Mouse (Mus musculus): ENCODE data around the gene Ryr1. TPM values are rescaled to one million over a fixed set of nuclear protein-coding genes. Genes with fewer than 3 reads are reported as not detected.
A peak's percentile ranks its signal among the peaks of the same experiment; 100 is the strongest.

The Ryr1 gene
- polyA plus RNA-seq, 1 experiment = 0.08 TPM

GRCm38 (mm10) chr7:29026811-29027210 is 98.2 kb downstream of the Ryr1 start:
- no peaks in the 10 kb centered on the region for H3K4me1 ChIP-seq (ENCODE audit: control insufficient read depth, insufficient read depth, low read length)
- no peak overlapping the region for H3K4me3 ChIP-seq (ENCODE audit: insufficient read depth, low read length)
- H3K27ac ChIP-seq (ENCODE audit: insufficient read depth, low read depth, low read length) = no peak overlapping the region
- TF ChIP-seq CTCF (IDR thresholded peaks at IDR 0.05; ENCODE audit: low read depth, low read length) (no peak), POLR2A (IDR thresholded peaks at IDR 0.05; ENCODE audit: borderline replicate concordance, low read depth, low read length) (no peak)

DNA sequence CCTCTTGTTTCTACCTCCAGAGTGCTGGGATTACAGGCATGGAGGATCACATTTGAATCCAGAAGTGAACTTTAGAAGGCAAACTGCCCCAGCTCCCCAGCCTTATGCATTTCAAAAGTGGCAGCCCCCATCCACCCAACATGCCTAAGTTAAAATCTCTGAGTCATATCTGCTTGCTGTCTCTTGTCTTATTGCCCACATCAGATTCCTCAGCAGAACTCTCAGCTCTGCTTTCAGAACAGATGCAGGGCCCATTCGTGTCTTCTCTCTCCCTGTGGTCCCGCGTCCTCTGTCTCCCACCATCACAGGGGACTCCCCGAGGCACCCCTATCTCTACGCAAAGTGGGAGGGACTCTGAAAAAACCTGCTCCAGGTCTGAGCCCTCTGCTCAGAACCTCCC is 98.8 kb downstream of the Ryr1 start:
- no peak overlapping the region for H3K4me3 ChIP-seq (ENCODE audit: insufficient read depth, low read length)
- H3K27ac ChIP-seq (ENCODE audit: insufficient read depth, low read depth, low read length) = no peak overlapping the region
- TF ChIP-seq POLR2A (IDR thresholded peaks at IDR 0.05; ENCODE audit: borderline replicate concordance, low read depth, low read length) (no peak), CTCF (IDR thresholded peaks at IDR 0.05; ENCODE audit: low read depth, low read length) (no peak)
- H3K4me1 ChIP-seq (ENCODE audit: control insufficient read depth, insufficient read depth, low read length) = no peaks in the 10 kb centered on the region

- Histone ChIP-seq H3K4me1 (ENCODE audit: control insufficient read depth, insufficient read depth, low read length) (no peaks in the 10 kb centered on the region), H3K4me3 (ENCODE audit: insufficient read depth, low read length) (no peak overlapping the region), H3K27ac (ENCODE audit: insufficient read depth, low read depth, low read length) (no peak overlapping the region)
- TF ChIP-seq CTCF (IDR thresholded peaks at IDR 0.05; ENCODE audit: low read depth, low read length) (no peak), POLR2A (IDR thresholded peaks at IDR 0.05; ENCODE audit: borderline replicate concordance, low read depth, low read length) (no peak)
Measured at GRCm38 (mm10) chr7:29025566-29025965, 99.4 kb downstream of the Ryr1 start.

DNA sequence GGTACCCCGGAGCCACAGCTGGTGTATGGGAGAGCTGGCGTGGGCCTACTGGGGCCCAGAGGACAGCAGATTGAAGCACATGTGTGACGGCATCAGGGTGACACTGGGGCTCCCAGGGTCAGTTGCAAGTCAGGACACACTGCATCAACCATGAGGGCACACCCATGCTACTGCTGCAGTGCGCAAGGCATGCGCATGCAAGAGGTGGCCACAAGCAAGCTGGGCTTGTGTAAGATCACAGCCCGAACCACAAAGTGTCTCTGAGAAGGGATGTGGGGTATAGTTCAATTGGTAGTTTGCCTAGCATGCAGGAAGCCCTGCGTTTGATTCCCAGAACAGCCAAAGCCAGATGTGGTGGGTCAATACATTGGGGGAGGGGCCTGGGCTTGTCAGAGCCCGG is 101.5 kb downstream of the Ryr1 start:
- H3K27ac ChIP-seq (ENCODE audit: insufficient read depth, low read depth, low read length) = no peak overlapping the region
- no peak overlapping the region for H3K4me3 ChIP-seq (ENCODE audit: insufficient read depth, low read length)
- TF ChIP-seq CTCF (IDR thresholded peaks at IDR 0.05; ENCODE audit: low read depth, low read length) (no peak), POLR2A (IDR thresholded peaks at IDR 0.05; ENCODE audit: borderline replicate concordance, low read depth, low read length) (no peak)
- peaks cover 2% of the 10 kb centered on the region; the same call in 1 of the 2 replicates for H3K4me1 ChIP-seq (ENCODE audit: control insufficient read depth, insufficient read depth, low read length)

DNA sequence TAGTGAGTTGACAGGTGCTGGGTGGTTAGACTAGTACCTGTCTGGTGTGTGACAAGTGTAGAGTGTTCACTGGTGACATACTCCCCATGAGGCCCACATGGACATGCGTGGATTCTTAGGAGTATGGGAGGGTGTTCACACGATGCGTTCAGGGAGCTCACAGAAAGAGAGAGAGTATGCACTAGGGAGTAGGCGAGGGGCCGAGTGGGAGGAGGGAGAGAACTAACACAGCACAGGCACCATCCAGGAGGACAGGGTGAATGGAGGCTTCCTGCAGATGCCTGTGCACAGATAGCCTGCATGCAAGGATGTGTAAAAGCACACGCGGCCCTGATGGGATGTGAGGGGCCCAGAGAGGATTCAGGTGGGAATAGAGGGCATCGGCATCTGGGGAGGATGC is 102.5 kb downstream of the Ryr1 start:
- Histone ChIP-seq H3K4me3 (ENCODE audit: insufficient read depth, low read length) (no peak overlapping the region), H3K27ac (ENCODE audit: insufficient read depth, low read depth, low read length) (no peak overlapping the region), H3K4me1 (ENCODE audit: control insufficient read depth, insufficient read depth, low read length) (peaks cover 2% of the 10 kb centered on the region; the same call in 1 of the 2 replicates)
- TF ChIP-seq CTCF (IDR thresholded peaks at IDR 0.05; ENCODE audit: low read depth, low read length) (no peak), POLR2A (IDR thresholded peaks at IDR 0.05; ENCODE audit: borderline replicate concordance, low read depth, low read length) (no peak)

DNA sequence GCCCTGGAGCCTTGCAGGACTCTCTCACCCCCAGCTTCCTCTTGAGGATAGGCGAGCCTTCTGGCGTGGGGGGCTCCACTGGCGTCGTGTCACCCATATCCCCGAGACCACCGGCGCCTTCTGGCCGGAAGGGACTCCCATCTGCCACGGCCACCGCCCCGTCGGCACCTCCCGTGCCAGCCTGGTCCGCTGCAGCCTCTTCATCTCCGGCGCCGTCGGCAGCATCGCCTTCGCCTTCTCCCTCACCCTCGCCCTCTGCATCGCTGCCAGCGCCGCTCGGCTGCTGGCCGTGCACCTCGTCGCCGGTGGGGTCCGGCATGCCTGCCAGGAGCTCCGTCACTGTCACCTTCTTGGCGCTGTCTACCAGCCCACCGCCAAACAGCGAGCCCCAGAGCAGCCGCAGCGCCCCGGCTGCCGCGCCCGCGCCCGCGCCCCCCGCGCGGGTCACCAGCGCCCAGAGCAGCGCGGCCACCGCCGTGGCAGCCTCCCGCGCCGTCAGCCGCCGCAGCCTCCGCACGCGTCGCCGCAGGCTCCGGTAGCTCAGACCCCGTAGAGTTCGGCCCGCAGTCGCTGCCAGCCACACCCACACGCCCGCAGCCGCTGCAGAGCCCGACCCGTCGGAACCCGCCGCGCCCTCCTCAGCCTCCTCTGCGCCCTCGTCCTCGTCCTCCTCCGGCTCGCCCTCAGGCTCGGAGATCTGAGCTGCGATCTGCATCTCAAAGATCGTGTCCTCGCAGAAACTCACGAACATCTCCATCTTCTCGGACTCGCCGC is 105.3 kb downstream of the Ryr1 start:
- H3K27ac ChIP-seq (ENCODE audit: insufficient read depth, low read depth, low read length) = no peak overlapping the region
- peaks cover 2% of the 10 kb centered on the region; the same call in 1 of the 2 replicates for H3K4me1 ChIP-seq (ENCODE audit: control insufficient read depth, insufficient read depth, low read length)
- TF ChIP-seq CTCF (IDR thresholded peaks at IDR 0.05; ENCODE audit: low read depth, low read length) (no peak), POLR2A (IDR thresholded peaks at IDR 0.05; ENCODE audit: borderline replicate concordance, low read depth, low read length) (no peak)
- peak overlapping the region; percentile 48 for H3K4me3 ChIP-seq (ENCODE audit: insufficient read depth, low read length)

DNA sequence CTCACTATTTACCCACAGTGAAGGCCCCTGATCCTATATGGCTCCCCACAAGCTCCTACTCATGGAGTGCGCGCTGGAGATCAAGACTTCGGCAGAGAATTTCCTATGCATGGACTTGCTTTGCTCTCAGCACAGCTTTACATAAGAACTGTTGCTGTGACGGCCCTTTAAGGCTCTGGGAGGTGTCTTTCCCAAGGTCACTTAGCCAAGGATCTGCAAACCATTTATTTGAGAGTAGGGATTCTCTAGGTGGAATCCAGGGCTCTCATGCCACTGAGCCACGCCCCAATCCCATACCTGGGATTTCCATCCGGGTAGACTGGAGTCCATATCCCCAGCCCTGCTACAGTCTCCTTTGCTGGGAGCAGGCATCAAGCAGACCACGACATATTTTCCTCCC is 107.8 kb downstream of the Ryr1 start:
- no peak overlapping the region for H3K4me3 ChIP-seq (ENCODE audit: insufficient read depth, low read length)
- TF ChIP-seq CTCF (IDR thresholded peaks at IDR 0.05; ENCODE audit: low read depth, low read length) = no peak
- no peak for TF ChIP-seq POLR2A (IDR thresholded peaks at IDR 0.05; ENCODE audit: borderline replicate concordance, low read depth, low read length)
- H3K27ac ChIP-seq (ENCODE audit: insufficient read depth, low read depth, low read length) = no peak overlapping the region
- H3K4me1 ChIP-seq (ENCODE audit: control insufficient read depth, insufficient read depth, low read length) = peaks cover 2% of the 10 kb centered on the region; the same call in 1 of the 2 replicates

GRCm38 (mm10) chr7:29016440-29016839 is 108.5 kb downstream of the Ryr1 start:
- no peak overlapping the region for H3K27ac ChIP-seq (ENCODE audit: insufficient read depth, low read depth, low read length)
- H3K4me3 ChIP-seq (ENCODE audit: insufficient read depth, low read length) = no peak overlapping the region
- peaks cover 2% of the 10 kb centered on the region; the same call in 1 of the 2 replicates for H3K4me1 ChIP-seq (ENCODE audit: control insufficient read depth, insufficient read depth, low read length)
- no peak for TF ChIP-seq CTCF (IDR thresholded peaks at IDR 0.05; ENCODE audit: low read depth, low read length)
- no peak for TF ChIP-seq POLR2A (IDR thresholded peaks at IDR 0.05; ENCODE audit: borderline replicate concordance, low read depth, low read length)

- no peak overlapping the region for H3K4me3 ChIP-seq (ENCODE audit: insufficient read depth, low read length)
- H3K4me1 ChIP-seq (ENCODE audit: control insufficient read depth, insufficient read depth, low read length) = peaks cover 2% of the 10 kb centered on the region; the same call in 1 of the 2 replicates
- no peak for TF ChIP-seq CTCF (IDR thresholded peaks at IDR 0.05; ENCODE audit: low read depth, low read length)
- TF ChIP-seq POLR2A (IDR thresholded peaks at IDR 0.05; ENCODE audit: borderline replicate concordance, low read depth, low read length) = no peak
- no peak overlapping the region for H3K27ac ChIP-seq (ENCODE audit: insufficient read depth, low read depth, low read length)
Measured at GRCm38 (mm10) chr7:29014984-29015383, 110.0 kb downstream of the Ryr1 start.

GRCm38 (mm10) chr7:29008714-29009113 is 116.3 kb downstream of the Ryr1 start:
- TF ChIP-seq CTCF (IDR thresholded peaks at IDR 0.05; ENCODE audit: low read depth, low read length) (no peak), POLR2A (IDR thresholded peaks at IDR 0.05; ENCODE audit: borderline replicate concordance, low read depth, low read length) (no peak)
- no peak overlapping the region for H3K4me3 ChIP-seq (ENCODE audit: insufficient read depth, low read length)
- no peak overlapping the region for H3K27ac ChIP-seq (ENCODE audit: insufficient read depth, low read depth, low read length)
- H3K4me1 ChIP-seq (ENCODE audit: control insufficient read depth, insufficient read depth, low read length) = peaks cover 24% of the 10 kb centered on the region

All from bone marrow macrophage, adult 2 months (primary cell).